Mouse (Mus musculus) G1E (cell line): ENCODE measurements around the gene Tnr. TPM values are rescaled to one million over a fixed set of nuclear protein-coding genes. Genes with fewer than 3 reads are reported as not detected.

Source experiments
- ATAC-seq: 2 replicates; pipeline ENCODE4 v1.8.0; 2016; ENCODE audit warnings: mild to moderate bottlenecking; ENCODE audit not compliant: insufficient number of reproducible peaks, poor library complexity, low FRiP score, severe bottlenecking; ENCODE audit errors: extremely low read depth
- DNase-seq: peaks from one replicate; pipeline ENCODE4 v3.0.0; 2012; ENCODE audit warnings: low spot score
- H3K27me3 ChIP-seq: 2 replicates; pipeline ENCODE4 v1.6.1; 2012; ENCODE audit warnings: mild to moderate bottlenecking, low read length, inconsistent platforms; ENCODE audit not compliant: insufficient read depth
- H3K36me3 ChIP-seq: replicated peaks from 2 replicates; pipeline ENCODE3; 2012; ENCODE audit warnings: mild to moderate bottlenecking, inconsistent platforms
- H3K4me1 ChIP-seq: 2 replicates; pipeline ENCODE4 v1.6.1; 2012; ENCODE audit warnings: low read depth, low read length, inconsistent platforms, mixed read lengths; ENCODE audit not compliant: insufficient read depth
- H3K4me3 ChIP-seq: 2 replicates; pipeline ENCODE4 v1.5.1; 2012; ENCODE audit warnings: low read depth, mild to moderate bottlenecking, inconsistent platforms, low read length, moderate library complexity, mixed read lengths
- H3K9me3 ChIP-seq: replicated peaks from 2 replicates; pipeline ENCODE4 v1.6.1; 2012; ENCODE audit warnings: inconsistent platforms
- CTCF ChIP-seq: IDR thresholded peaks from 2 replicates; pipeline ENCODE4 v1.5.1; 2012; ENCODE audit warnings: low read depth, low read length, inconsistent platforms, mixed read lengths
- GATA1 ChIP-seq: IDR thresholded peaks from 2 replicates; pipeline ENCODE4 v1.6.1; 2012; ENCODE audit warnings: borderline replicate concordance, low read length, inconsistent platforms, mixed read lengths
- GATA2 ChIP-seq: IDR thresholded peaks from 2 replicates; pipeline ENCODE4 v1.6.1; 2012; ENCODE audit warnings: low read depth, low read length, inconsistent platforms, borderline replicate concordance
- POLR2AphosphoS5 ChIP-seq: IDR thresholded peaks from 2 replicates; pipeline ENCODE4 v1.6.1; 2012; ENCODE audit warnings: low read depth, low read length, inconsistent platforms; ENCODE audit not compliant: insufficient replicate concordance
- TAL1 ChIP-seq: conservative IDR thresholded peaks from 2 replicates; pipeline ENCODE4 v1.6.1; 2012; ENCODE audit warnings: low read depth, low read length, inconsistent platforms, mixed read lengths
- polyA plus RNA-seq: library from polyadenylated mRNA; stranded (reverse); fragments of >175 nt; gene quantifications from 2 replicates; pipeline ENCODE4 v1.2.3, GENCODE M21; 2012
- total RNA-seq, 2 experiments: library from RNA; stranded (forward) in 1 of 2; stranded (reverse) in 1 of 2; fragments of 200-1000 nt in 1 of 2; fragments of >200 nt in 1 of 2; fragmentation: Nextera tagmentation in 1 of 2; gene quantifications; 2 replicates each; pipeline ENCODE4 v1.2.3; 2014 to 2017

Gene Tnr
- total and polyA plus RNA-seq, 3 experiments = 0.16 TPM; not detected in 2

- Histone ChIP-seq H3K9me3 (no peaks in the 10 kb centered on the region), H3K4me3 (no peak overlapping the region), H3K4me1 (no peaks in the 10 kb centered on the region), H3K36me3 (no peaks in the 10 kb centered on the region), H3K27me3 (no peaks in the 10 kb centered on the region)
- TF ChIP-seq GATA2 = no peak
- no peak for TF ChIP-seq CTCF
- no peak for TF ChIP-seq POLR2AphosphoS5
- no peak for TF ChIP-seq TAL1
- no peak for TF ChIP-seq GATA1
- no peak for DNase-seq
- no peak for ATAC-seq
Observed at GRCm38 (mm10) chr1:159716301-159716700, 192.7 kb downstream of the Tnr start.

GRCm38 (mm10) chr1:159717016-159717415, 193.4 kb downstream of the Tnr start:
- Histone ChIP-seq H3K36me3 (no peaks in the 10 kb centered on the region), H3K9me3 (no peaks in the 10 kb centered on the region), H3K4me3 (no peak overlapping the region), H3K27me3 (no peaks in the 10 kb centered on the region), H3K4me1 (no peaks in the 10 kb centered on the region)
- no peak for ATAC-seq
- no peak for TF ChIP-seq CTCF
- no peak for TF ChIP-seq GATA2
- TF ChIP-seq POLR2AphosphoS5 = no peak
- TF ChIP-seq GATA1 = no peak
- no peak for TF ChIP-seq TAL1
- no peak for DNase-seq

DNA sequence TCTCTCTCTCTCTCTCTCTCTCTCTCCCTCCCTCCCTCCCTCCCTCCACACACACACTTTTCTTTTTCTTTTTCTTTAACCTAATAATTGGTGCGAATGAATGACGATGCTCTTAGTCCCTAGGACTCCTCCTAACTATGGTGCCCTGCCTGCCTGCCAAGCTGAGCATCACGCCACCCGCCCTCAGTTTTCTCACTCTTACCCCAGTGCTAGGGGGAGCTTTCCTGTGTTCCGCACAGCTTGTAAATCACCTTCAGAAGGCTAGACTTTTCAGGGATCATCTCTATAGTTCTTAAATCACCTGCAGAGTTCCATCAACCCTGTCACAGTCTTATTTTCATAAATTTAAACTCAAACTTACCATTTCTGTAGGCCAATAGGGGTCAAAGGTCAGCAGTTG, 200.2 kb downstream of the Tnr start:
- DNase-seq = no peak
- no peaks in the 10 kb centered on the region for H3K27me3 ChIP-seq
- H3K4me1 ChIP-seq = no peaks in the 10 kb centered on the region
- H3K4me3 ChIP-seq = no peak overlapping the region
- ATAC-seq = no peak
- 0 out of 2 replicates have a peak, but pooled peaks cover 2% of the 10 kb centered on the region for H3K9me3 ChIP-seq
- H3K36me3 ChIP-seq = no peaks in the 10 kb centered on the region
- TF ChIP-seq TAL1 = no peak
- no peak for TF ChIP-seq POLR2AphosphoS5
- no peak for TF ChIP-seq GATA1
- TF ChIP-seq GATA2 = no peak
- no peak for TF ChIP-seq CTCF

DNA sequence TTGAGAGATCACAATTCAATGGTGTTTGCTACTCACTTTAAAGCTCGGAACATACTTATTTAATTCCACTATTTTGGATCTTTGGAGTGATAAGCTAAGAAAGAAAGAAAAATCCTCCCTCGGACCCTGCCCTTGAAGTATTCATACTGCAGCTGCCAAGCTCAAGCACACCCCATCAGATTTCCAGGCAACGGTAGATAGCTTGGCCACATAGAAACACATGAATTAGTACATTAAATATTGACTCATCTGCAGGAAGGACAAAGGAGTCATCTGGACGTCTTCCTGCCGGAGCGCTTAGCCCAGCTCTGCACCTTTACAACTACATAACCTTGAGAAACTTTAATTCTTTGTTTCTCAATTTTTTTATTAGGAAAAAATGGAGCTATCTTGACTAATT, 205.7 kb downstream of the Tnr start:
- ATAC-seq = no peak
- H3K4me1 ChIP-seq = no peaks in the 10 kb centered on the region
- no peaks in the 10 kb centered on the region for H3K27me3 ChIP-seq
- H3K9me3 ChIP-seq = 0 out of 2 replicates have a peak, but pooled peaks cover 2% of the 10 kb centered on the region
- DNase-seq = no peak
- no peak overlapping the region for H3K4me3 ChIP-seq
- TF ChIP-seq TAL1 (no peak), GATA1 (no peak)
- no peaks in the 10 kb centered on the region for H3K36me3 ChIP-seq

GRCm38 (mm10) chr1:159730826-159731225, 207.3 kb downstream of the Tnr start:
- ATAC-seq (no peak), DNase-seq (no peak)
- Histone ChIP-seq H3K4me1 (no peaks in the 10 kb centered on the region), H3K9me3 (no peaks in the 10 kb centered on the region), H3K27me3 (no peaks in the 10 kb centered on the region), H3K36me3 (no peaks in the 10 kb centered on the region), H3K4me3 (no peak overlapping the region)
- no peak for TF ChIP-seq GATA2
- TF ChIP-seq GATA1 = no peak
- no peak for TF ChIP-seq POLR2AphosphoS5

DNA sequence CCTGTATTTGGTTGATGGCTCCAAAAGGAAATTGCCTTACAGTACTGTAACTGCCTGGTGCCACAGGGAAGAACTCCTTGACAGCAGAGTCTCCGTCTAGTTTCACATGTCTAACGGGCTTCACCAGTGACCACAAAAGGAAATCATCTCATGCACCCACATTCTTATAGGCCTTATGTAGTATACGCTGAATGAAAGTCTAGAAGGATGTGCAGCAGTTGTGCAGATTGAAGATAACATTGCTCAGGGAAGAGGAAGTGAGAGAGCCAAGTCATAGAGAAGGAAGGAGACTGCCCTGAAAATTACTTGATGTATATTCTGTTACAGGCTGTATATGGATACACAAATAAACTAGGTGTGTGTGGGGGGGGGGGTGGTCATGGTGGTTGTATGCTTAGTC, 211.5 kb downstream of the Tnr start:
- no peak overlapping the region for H3K4me3 ChIP-seq
- no peaks in the 10 kb centered on the region for H3K36me3 ChIP-seq
- no peaks in the 10 kb centered on the region for H3K9me3 ChIP-seq
- no peaks in the 10 kb centered on the region for H3K27me3 ChIP-seq
- ATAC-seq (no peak), DNase-seq (no peak)
- H3K4me1 ChIP-seq = no peaks in the 10 kb centered on the region
- TF ChIP-seq TAL1 (no peak), GATA2 (no peak), CTCF (no peak), GATA1 (no peak), POLR2AphosphoS5 (no peak)

DNA sequence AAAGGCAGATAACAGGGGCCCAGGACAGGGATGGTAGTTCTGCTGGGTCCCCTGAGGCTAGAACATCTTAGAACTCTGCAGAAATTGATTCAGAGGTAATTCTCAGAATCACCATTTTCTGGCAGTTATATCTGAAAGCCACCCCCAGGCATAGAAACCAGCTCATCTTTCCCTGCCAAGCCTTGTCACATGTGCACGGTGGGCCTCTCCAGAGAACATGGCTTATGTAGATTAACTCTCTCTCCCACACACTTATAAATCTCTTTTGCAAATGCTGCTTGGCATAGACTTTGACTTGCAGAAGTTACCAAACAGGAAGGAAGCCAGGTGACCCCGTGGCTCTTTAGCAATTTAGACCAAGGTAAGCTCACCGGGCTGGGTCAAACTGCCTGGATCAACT, 215.9 kb downstream of the Tnr start:
- ATAC-seq (no peak), DNase-seq (no peak)
- Histone ChIP-seq H3K4me3 (no peak overlapping the region), H3K9me3 (no peaks in the 10 kb centered on the region), H3K27me3 (no peaks in the 10 kb centered on the region), H3K36me3 (no peaks in the 10 kb centered on the region), H3K4me1 (no peaks in the 10 kb centered on the region)
- no peak for TF ChIP-seq TAL1
- TF ChIP-seq CTCF = no peak
- no peak for TF ChIP-seq GATA2
- TF ChIP-seq GATA1 = no peak
- TF ChIP-seq POLR2AphosphoS5 = no peak
